Mouse (Mus musculus) heart, postnatal 0 days (tissue): ENCODE data around the gene 4931417E11Rik. TPM values are rescaled to one million over a fixed set of nuclear protein-coding genes. Genes with fewer than 3 reads are reported as not detected.

Source experiments
- ATAC-seq: fragments of 200-750 bp; cut with Nextera tagmentation; 2 replicates; pipeline ENCODE4 v1.8.0; 2017; ENCODE audit warnings: low read depth, moderate number of reproducible peaks, moderate library complexity; ENCODE audit not compliant: insufficient read depth
- DNase-seq: peaks from one replicate; pipeline ENCODE4 v3.0.0-alpha.2; 2016; ENCODE audit warnings: low spot score
- H3K27ac ChIP-seq: fragments of 300-500 bp; sonication (generic); 2 replicates; pipeline ENCODE4 v1.5.1; 2014; ENCODE audit warnings: low read depth, mild to moderate bottlenecking
- H3K27me3 ChIP-seq: fragments of 300-500 bp; sonication (generic); 2 replicates; pipeline ENCODE4 v1.6.1; 2014; ENCODE audit warnings: low read length, mixed read lengths; ENCODE audit not compliant: control insufficient read depth, insufficient read depth
- H3K36me3 ChIP-seq: fragments of 300-500 bp; sonication (generic); replicated peaks from 2 replicates; pipeline ENCODE4 v1.6.1; 2014; ENCODE audit warnings: low read length, mixed read lengths; ENCODE audit not compliant: control insufficient read depth, insufficient read depth
- H3K4me1 ChIP-seq: fragments of 300-500 bp; sonication (generic); 2 replicates; pipeline ENCODE4 v1.6.1; 2014; ENCODE audit warnings: antibody characterized with exemption; ENCODE audit not compliant: control insufficient read depth, insufficient read depth
- H3K4me2 ChIP-seq: fragments of 300-500 bp; sonication (generic); 2 replicates; pipeline ENCODE4 v1.6.1; 2014; ENCODE audit warnings: low read depth, mild to moderate bottlenecking, low read length, moderate library complexity
- H3K4me3 ChIP-seq: fragments of 300-500 bp; sonication (generic); 2 replicates; pipeline ENCODE4 v1.5.1; 2014; ENCODE audit warnings: low read depth, low read length
- H3K9ac ChIP-seq: fragments of 300-500 bp; sonication (generic); replicated peaks from 2 replicates; pipeline ENCODE4 v1.6.1; 2014; ENCODE audit warnings: low read depth, low read length, mixed read lengths
- H3K9me3 ChIP-seq: fragments of 300-500 bp; sonication (generic); replicated peaks from 2 replicates; pipeline ENCODE4 v1.6.1; 2016; ENCODE audit warnings: low read length; ENCODE audit not compliant: control insufficient read depth
- CTCF ChIP-seq: IDR thresholded peaks from 2 replicates; pipeline ENCODE4 v1.5.1; 2016; ENCODE audit warnings: antibody characterized with exemption, control low read depth, low read depth
- EP300 ChIP-seq: IDR thresholded peaks from 2 replicates; pipeline ENCODE4 v1.6.1; 2016; ENCODE audit warnings: antibody characterized with exemption, low read depth
- WGBS: fragments of 180-500 bp; shearing (Covaris S2); extraction: QIAGEN DNeasy Blood & Tissue Kit; methylation state at CpG from one replicate; pipeline ENCODE4 v1.1.7; 2014; 5-methylcytosine and 5-hydroxymethylcytosine counted together
- polyA plus RNA-seq: library from polyadenylated mRNA; unstranded; fragments of >200 nt; fragmentation: Nextera tagmentation; extraction: Ambion mirVana; gene quantifications from 2 replicates; pipeline ENCODE4 v1.2.1, GENCODE M21; 2015
- total RNA-seq: library from RNA; depleted of rRNA; stranded (reverse); fragments of >200 nt; gene quantifications from 2 replicates; pipeline ENCODE4 v1.2.3, GENCODE M21; 2014; ENCODE audit warnings: low replicate concordance; rRNA removed

4931417E11Rik gene
- total RNA-seq (not detected in 2 replicates), polyA plus RNA-seq (not detected in 2 replicates)

DNA sequence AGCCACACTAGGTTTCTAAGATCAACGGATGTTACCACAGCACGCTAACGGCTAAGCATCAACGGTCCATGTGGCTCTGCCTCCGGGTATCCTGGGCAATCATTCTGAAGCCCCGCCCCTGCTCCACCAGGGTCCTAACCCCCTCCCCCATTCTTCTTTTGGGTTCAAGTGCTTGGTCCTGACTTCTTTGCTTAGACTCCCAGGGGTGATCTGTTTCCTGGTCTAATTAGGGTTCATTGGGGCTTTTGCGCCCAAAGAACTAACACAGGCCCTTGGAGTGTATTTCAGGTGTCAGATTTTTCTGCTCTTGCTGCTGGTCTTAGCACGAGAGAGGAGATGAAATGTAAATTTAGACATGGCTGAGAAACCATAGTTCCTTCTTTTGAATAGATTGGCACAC, at the start of gene 4931417E11Rik:
Gene 4931417E11Rik (minus strand): TSS at position 101 of the 400 bp plus-strand sequence.
- no peak within 1 kb of the TSS for H3K9ac ChIP-seq
- H3K4me2 ChIP-seq: no peak within 1 kb of the TSS
- no peak within 1 kb of the TSS for H3K27ac ChIP-seq
- no peaks in the 10 kb centered on the region for H3K4me1 ChIP-seq
- no peaks in the 10 kb centered on the region for H3K36me3 ChIP-seq
- no peak for TF ChIP-seq CTCF
- no peak for TF ChIP-seq EP300
- no peak for ATAC-seq
- no peaks in the 10 kb centered on the region for H3K27me3 ChIP-seq
- no peaks in the 10 kb centered on the region for H3K9me3 ChIP-seq
- WGBS: 81% methylated on average over 8 of the region's 8 CpGs
- no peak within 1 kb of the TSS for H3K4me3 ChIP-seq
- DNase-seq: no peak

DNA sequence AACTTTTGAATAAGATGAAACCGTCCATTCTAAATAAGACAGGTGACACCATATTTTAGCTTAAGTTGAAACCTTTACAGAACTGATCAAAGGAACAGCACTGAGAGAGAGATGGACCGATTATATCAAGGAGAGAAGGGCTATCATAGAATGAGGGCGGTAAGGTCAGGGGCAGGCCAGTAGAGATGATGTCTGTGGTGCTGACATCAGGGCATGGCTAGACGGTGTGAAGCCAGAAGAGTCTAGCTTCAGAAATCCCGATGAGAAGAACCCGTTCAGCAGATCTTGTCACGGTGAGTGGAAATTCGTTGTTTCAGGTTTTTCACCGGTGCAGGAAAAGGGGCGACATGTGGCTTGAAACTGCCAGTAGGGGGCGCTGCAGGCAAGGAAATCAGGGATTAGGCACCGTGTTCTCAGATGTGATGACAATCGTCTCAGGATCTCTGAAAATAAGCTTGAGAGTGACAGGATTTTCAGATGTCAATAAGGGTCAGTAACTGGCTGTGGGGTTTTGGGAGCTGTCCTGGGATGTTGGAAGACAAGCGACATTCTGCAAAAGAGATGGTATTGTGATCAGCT, 48.4 kb upstream of the 4931417E11Rik start:
- Histone ChIP-seq H3K4me1 (no peaks in the 10 kb centered on the region), H3K4me3 (no peak overlapping the region), H3K36me3 (no peaks in the 10 kb centered on the region), H3K9me3 (no peaks in the 10 kb centered on the region), H3K27ac (no peak overlapping the region), H3K9ac (no peak overlapping the region), H3K4me2 (no peak overlapping the region), H3K27me3 (no peaks in the 10 kb centered on the region)
- TF ChIP-seq CTCF: peak; percentile 66
- no peak for TF ChIP-seq EP300
- DNase-seq (no peak), ATAC-seq (no peak)
- WGBS: 24% methylated on average over 14 of the region's 14 CpGs

DNA sequence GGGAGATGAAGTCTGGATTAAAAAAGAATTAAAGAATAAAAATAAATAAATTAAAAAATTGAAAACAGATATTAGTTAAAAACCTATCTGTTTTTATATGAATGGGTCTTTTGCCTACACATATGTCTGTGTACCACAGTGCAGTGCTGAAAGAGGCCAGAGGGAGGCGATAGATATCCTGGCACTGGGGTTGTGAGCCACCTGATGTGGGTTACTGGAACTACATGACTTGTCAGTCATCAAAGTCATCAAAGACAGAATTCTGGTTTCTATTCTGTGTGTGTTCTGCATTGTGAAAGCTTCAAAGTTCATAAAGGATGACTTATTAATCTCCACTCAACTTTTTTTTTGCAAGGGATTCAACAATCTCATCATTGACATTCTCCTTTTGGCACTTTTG, 43.4 kb upstream of the 4931417E11Rik start:
- H3K4me3 ChIP-seq: no peak overlapping the region
- no peaks in the 10 kb centered on the region for H3K27me3 ChIP-seq
- no peak overlapping the region for H3K27ac ChIP-seq
- no peak overlapping the region for H3K9ac ChIP-seq
- TF ChIP-seq EP300: no peak
- peak; percentile 25 for TF ChIP-seq CTCF
- H3K36me3 ChIP-seq: no peaks in the 10 kb centered on the region
- H3K9me3 ChIP-seq: no peaks in the 10 kb centered on the region
- no peak overlapping the region for H3K4me2 ChIP-seq
- no peaks in the 10 kb centered on the region for H3K4me1 ChIP-seq
- DNase-seq (no peak), ATAC-seq (no peak)
- WGBS: 22% methylated on average over 1 of the region's 1 CpGs

- 85% methylated on average over 7 of the region's 7 CpGs for WGBS
- H3K9me3 ChIP-seq: no peaks in the 10 kb centered on the region
- no peak for DNase-seq
- no peak overlapping the region for H3K4me2 ChIP-seq
- TF ChIP-seq EP300 (no peak), CTCF (no peak)
- H3K36me3 ChIP-seq: no peaks in the 10 kb centered on the region
- ATAC-seq: no peak
- H3K27ac ChIP-seq: no peak overlapping the region
- H3K9ac ChIP-seq: no peak overlapping the region
- no peaks in the 10 kb centered on the region for H3K4me1 ChIP-seq
- no peaks in the 10 kb centered on the region for H3K27me3 ChIP-seq
- no peak overlapping the region for H3K4me3 ChIP-seq
Measured at GRCm38 (mm10) chr6:73499631-73500030, 30.2 kb upstream of the 4931417E11Rik start.

GRCm38 (mm10) chr6:73497321-73497720, 27.9 kb upstream of the 4931417E11Rik start:
- no peak for TF ChIP-seq CTCF
- no peak for TF ChIP-seq EP300
- H3K4me1 ChIP-seq: no peaks in the 10 kb centered on the region
- ATAC-seq: no peak
- H3K9me3 ChIP-seq: no peaks in the 10 kb centered on the region
- H3K9ac ChIP-seq: no peak overlapping the region
- no peaks in the 10 kb centered on the region for H3K27me3 ChIP-seq
- H3K4me2 ChIP-seq: no peak overlapping the region
- DNase-seq: no peak
- no peak overlapping the region for H3K4me3 ChIP-seq
- H3K27ac ChIP-seq: no peak overlapping the region
- no peaks in the 10 kb centered on the region for H3K36me3 ChIP-seq
- WGBS: 61% methylated on average over 2 of the region's 2 CpGs

DNA sequence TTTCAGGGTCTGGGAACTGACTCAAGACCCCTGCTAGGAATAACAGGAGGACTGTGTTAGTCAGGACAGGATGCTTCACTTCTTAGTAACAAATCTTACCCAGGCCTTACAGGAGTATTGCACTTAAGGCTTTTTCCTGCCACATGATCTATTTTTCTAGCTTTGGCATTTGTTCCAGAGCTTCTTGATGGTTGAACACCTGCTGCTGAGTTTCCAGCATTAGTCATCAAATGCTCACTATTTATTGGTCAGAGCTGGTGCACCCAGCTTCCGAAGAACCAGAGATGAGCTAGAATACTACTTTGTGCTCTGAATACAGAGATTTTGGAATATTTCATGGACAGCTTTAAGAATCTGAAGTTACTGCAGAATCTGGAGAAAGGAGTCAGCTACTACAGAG, 21.1 kb upstream of the 4931417E11Rik start:
- WGBS: 86% methylated on average over 1 of the region's 1 CpGs
- Histone ChIP-seq H3K4me3 (no peak overlapping the region), H3K27me3 (no peaks in the 10 kb centered on the region), H3K36me3 (no peaks in the 10 kb centered on the region), H3K9ac (no peak overlapping the region), H3K9me3 (no peaks in the 10 kb centered on the region), H3K27ac (no peak overlapping the region), H3K4me2 (no peak overlapping the region), H3K4me1 (no peaks in the 10 kb centered on the region)
- no peak for ATAC-seq
- no peak for TF ChIP-seq CTCF
- no peak for TF ChIP-seq EP300
- no peak for DNase-seq
